Mouse (Mus musculus) yolk sac, embryonic 10.5 days (tissue): Measurements from ENCODE around the gene Dclk2.

Experiments
- DNase-seq: peaks from one replicate; pipeline ENCODE4 v3.0.0-alpha.2; 2017; ENCODE audit warnings: low spot score

Gene Dclk2

GRCm38 (mm10) chr3:86844804-86845481 is 75.7 kb downstream of the Dclk2 start:
- no peak for DNase-seq

GRCm38 (mm10) chr3:86842461-86842860 is 78.2 kb downstream of the Dclk2 start:
- no peak for DNase-seq

GRCm38 (mm10) chr3:86839606-86840005 is 81.0 kb downstream of the Dclk2 start:
- no peak for DNase-seq

- no peak for DNase-seq
Observed at GRCm38 (mm10) chr3:86837386-86837785, 83.3 kb downstream of the Dclk2 start.

GRCm38 (mm10) chr3:86835180-86835579 is 85.5 kb downstream of the Dclk2 start:
- no peak for DNase-seq

GRCm38 (mm10) chr3:86834341-86834740 is 86.3 kb downstream of the Dclk2 start:
- no peak for DNase-seq

- DNase-seq = no peak
Observed at GRCm38 (mm10) chr3:86832591-86833267, 87.9 kb downstream of the Dclk2 start.

GRCm38 (mm10) chr3:86832115-86832514 is 88.5 kb downstream of the Dclk2 start:
- no peak for DNase-seq

GRCm38 (mm10) chr3:86827506-86827905 is 93.1 kb downstream of the Dclk2 start:
- no peak for DNase-seq

GRCm38 (mm10) chr3:86821383-86821782 is 99.3 kb downstream of the Dclk2 start:
- no peak for DNase-seq

- peak; percentile 56 for DNase-seq
Observed at GRCm38 (mm10) chr3:86820344-86820743, 100.3 kb downstream of the Dclk2 start.

- DNase-seq = no peak
Observed at GRCm38 (mm10) chr3:86819372-86819771, 101.3 kb downstream of the Dclk2 start.

- DNase-seq = no peak
Observed at GRCm38 (mm10) chr3:86818001-86818585, 102.6 kb downstream of the Dclk2 start.

- peak; percentile 75 for DNase-seq
Observed at GRCm38 (mm10) chr3:86812689-86813088, 108.0 kb downstream of the Dclk2 start.

GRCm38 (mm10) chr3:86810908-86811307 is 109.7 kb downstream of the Dclk2 start:
- no peak for DNase-seq

- DNase-seq = no peak
Observed at GRCm38 (mm10) chr3:86809646-86810045, 111.0 kb downstream of the Dclk2 start.

- DNase-seq = no peak
Observed at GRCm38 (mm10) chr3:86809199-86809598, 111.5 kb downstream of the Dclk2 start.

- DNase-seq = no peak
Observed at GRCm38 (mm10) chr3:86807750-86808467, 112.7 kb downstream of the Dclk2 start.

- DNase-seq = no peak
Observed at GRCm38 (mm10) chr3:86806834-86807233, 113.8 kb downstream of the Dclk2 start.

- DNase-seq = no peak
Observed at GRCm38 (mm10) chr3:86804265-86804664, 116.4 kb downstream of the Dclk2 start.

- no peak for DNase-seq
Observed at GRCm38 (mm10) chr3:86802825-86803224, 117.8 kb downstream of the Dclk2 start.

GRCm38 (mm10) chr3:86800841-86801240 is 119.8 kb downstream of the Dclk2 start:
- no peak for DNase-seq

GRCm38 (mm10) chr3:86799041-86799440 is 121.6 kb downstream of the Dclk2 start:
- peak; percentile 40 for DNase-seq
